In the genomic region with DNA sequence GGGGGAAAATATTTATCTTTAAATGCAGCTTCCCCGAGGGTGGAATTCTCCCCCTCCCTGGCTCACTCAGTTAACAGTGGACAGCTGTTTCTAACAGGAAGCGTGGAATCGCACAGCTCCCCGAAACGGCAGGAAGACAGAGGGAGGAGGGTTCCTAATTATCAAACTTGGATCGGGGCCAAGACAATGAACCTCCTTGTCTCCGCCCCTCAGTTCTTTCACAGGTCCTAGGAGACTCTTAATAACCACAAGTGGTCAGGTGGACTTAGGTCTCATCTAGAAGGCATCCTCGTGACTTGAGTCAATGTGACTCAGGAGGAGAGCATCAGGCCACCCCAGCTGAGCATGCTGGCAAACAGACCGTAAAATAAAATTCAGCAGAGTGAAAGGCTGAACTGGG, we compare ENCODE assay signal across 1 mouse cellular context.
A peak's percentile ranks its signal among the peaks of the same experiment; 100 is the strongest.
TF ChIP-seq lines count a peak whose summit lies in the region.

No protein-coding gene starts in this region.

TF ChIP-seq in MEL, 35 proteins besides CTCF, POLR2A, EP300 and RAD21 (continued from another document):
- TF ChIP-seq NRF1 (IDR thresholded peaks at IDR 0.05; ENCODE audit: insufficient read depth, low read depth, low read length, poor library complexity, severe bottlenecking) (no peak), HCFC1 (IDR thresholded peaks at IDR 0.05; ENCODE audit: low read depth, low read length) (0 out of 2 replicates have a peak, but pooled peaks have one; percentile 8), SIN3A (IDR thresholded peaks at IDR 0.05; ENCODE audit: low read length) (peak; percentile 80), ELF1 (IDR thresholded peaks at IDR 0.05; ENCODE audit: low read depth, low read length) (0 out of 2 replicates have a peak, but pooled peaks have one; percentile 35), RCOR1 (IDR thresholded peaks at IDR 0.05; ENCODE audit: low read depth, low read length) (0 out of 2 replicates have a peak, but pooled peaks have one; percentile 40), E2F4 (IDR thresholded peaks at IDR 0.05; ENCODE audit: borderline replicate concordance, low read depth, low read length) (no peak), ETS1 (IDR thresholded peaks at IDR 0.05; ENCODE audit: low read depth, low read length) (peak; percentile 86), GATA1 (IDR thresholded peaks at IDR 0.05; ENCODE audit: low read depth, low read length) (peak; percentile 36; the same call in 1 of the 2 replicates)
